Mouse (Mus musculus) forebrain, embryonic 16.5 days (tissue): Measurements from ENCODE around the gene Fbxw5. TPM values are rescaled to one million over a fixed set of nuclear protein-coding genes. Genes with fewer than 3 reads are reported as not detected.

Experiments
- ATAC-seq: fragments of 200-750 bp; cut with Nextera tagmentation; 2 replicates; pipeline ENCODE4 v1.8.0; 2017; ENCODE audit warnings: mild to moderate bottlenecking, moderate library complexity
- H3K27ac ChIP-seq: fragments of 300-500 bp; sonication (generic); 2 replicates; pipeline ENCODE4 v1.5.1; 2014; ENCODE audit warnings: low read length, control low read depth
- H3K27me3 ChIP-seq: fragments of 300-500 bp; sonication (generic); replicated peaks from 2 replicates; pipeline ENCODE4 v1.6.1; 2014; ENCODE audit warnings: low read length; ENCODE audit not compliant: control insufficient read depth, insufficient read depth
- H3K36me3 ChIP-seq: fragments of 300-500 bp; sonication (generic); 2 replicates; pipeline ENCODE4 v1.6.1; 2014; ENCODE audit not compliant: control insufficient read depth, insufficient read depth
- H3K4me1 ChIP-seq: fragments of 300-500 bp; sonication (generic); replicated peaks from 2 replicates; pipeline ENCODE4 v1.6.1; 2014; ENCODE audit warnings: low read length; ENCODE audit not compliant: control insufficient read depth, insufficient read depth
- H3K4me2 ChIP-seq: fragments of 300-500 bp; sonication (generic); 2 replicates; pipeline ENCODE4 v1.6.1; 2014; ENCODE audit warnings: mild to moderate bottlenecking, low read length, control low read depth
- H3K4me3 ChIP-seq: fragments of 300-500 bp; sonication (generic); replicated peaks from 2 replicates; pipeline ENCODE4 v1.5.1; 2014; ENCODE audit warnings: mild to moderate bottlenecking, low read length, control low read depth
- H3K9ac ChIP-seq: fragments of 300-500 bp; sonication (generic); replicated peaks from 2 replicates; pipeline ENCODE4 v1.6.1; 2014; ENCODE audit warnings: low read depth, low read length, control low read depth
- H3K9me3 ChIP-seq: fragments of 300-500 bp; sonication (generic); 2 replicates; pipeline ENCODE4 v1.6.1; 2016; ENCODE audit warnings: low read length; ENCODE audit not compliant: control insufficient read depth
- WGBS: fragments of 180-500 bp; shearing (Covaris S2); extraction: QIAGEN DNeasy Blood & Tissue Kit; methylation state at CpG from one replicate; pipeline ENCODE4 v1.1.7; 2014; 5-methylcytosine and 5-hydroxymethylcytosine counted together
- polyA plus RNA-seq: library from polyadenylated mRNA; unstranded; fragments of >200 nt; fragmentation: Nextera tagmentation; extraction: Ambion mirVana; gene quantifications from 2 replicates; pipeline ENCODE4 v1.2.1, GENCODE M21; 2015

The Fbxw5 gene
- polyA plus RNA-seq, 1 experiment from 2014 or later = 156 TPM

DNA sequence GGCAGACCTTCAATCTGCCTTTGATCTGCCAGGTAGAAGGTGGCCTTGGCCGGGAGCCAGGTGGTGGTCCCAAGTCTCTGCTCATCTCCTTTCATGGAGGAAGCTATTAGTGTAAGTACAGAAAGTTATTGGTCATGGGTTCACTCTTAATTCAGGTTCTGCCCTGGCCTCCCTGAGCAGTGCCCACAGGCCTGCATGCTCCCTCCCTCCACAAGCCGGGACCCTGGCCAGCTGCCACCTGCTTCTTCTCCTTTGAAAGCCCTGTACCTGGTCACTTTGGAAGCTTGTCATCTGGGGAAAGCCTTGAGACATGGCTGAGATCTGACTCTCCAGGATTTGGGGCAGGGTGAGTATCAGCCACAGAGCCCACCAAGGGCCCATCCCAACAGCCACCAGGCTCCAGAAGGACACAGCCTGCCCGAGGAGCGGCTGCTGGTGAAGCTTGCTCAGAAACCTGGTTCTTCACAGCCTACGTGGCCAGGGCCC is 7.0 kb upstream of the Fbxw5 start, which contains the start of gene Lcn12:
Lcn12 (minus strand) TSS at position 436 of the 486 bp plus-strand sequence.
- Histone ChIP-seq H3K4me2 (no peak within 1 kb of the TSS), H3K4me1 (no peaks in the 10 kb centered on the region), H3K4me3 (no peak within 1 kb of the TSS), H3K27ac (no peak within 1 kb of the TSS), H3K36me3 (no peaks in the 10 kb centered on the region), H3K9ac (no peak within 1 kb of the TSS), H3K27me3 (no peaks in the 10 kb centered on the region), H3K9me3 (no peaks in the 10 kb centered on the region)
- 87% methylated on average over 5 of the region's 5 CpGs for WGBS
- no peak for ATAC-seq

DNA sequence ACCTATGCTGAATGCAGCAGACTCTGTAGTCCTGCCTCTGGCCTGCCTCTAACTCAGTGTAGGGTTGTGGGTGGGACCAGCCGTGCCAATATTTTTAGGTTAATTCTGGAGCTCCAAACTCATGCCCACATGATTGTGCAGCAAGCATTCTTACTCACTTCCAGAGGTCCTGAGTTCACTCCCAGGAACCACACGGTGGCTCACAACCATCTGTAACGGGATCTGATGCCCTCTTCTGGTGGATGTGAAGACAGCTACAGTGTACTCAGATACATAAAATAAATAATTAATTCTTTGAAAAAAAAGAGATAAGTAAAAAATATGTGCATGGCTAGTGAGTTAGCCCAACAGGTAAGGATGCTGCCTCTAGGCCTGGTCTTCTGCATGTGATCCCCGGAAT is 4.1 kb upstream of the Fbxw5 start:
- Histone ChIP-seq H3K4me3 (no peak overlapping the region), H3K4me2 (no peak overlapping the region), H3K27ac (no peak overlapping the region), H3K27me3 (no peaks in the 10 kb centered on the region), H3K9ac (no peak overlapping the region), H3K9me3 (no peaks in the 10 kb centered on the region), H3K36me3 (no peaks in the 10 kb centered on the region), H3K4me1 (peaks cover 6% of the 10 kb centered on the region)
- whole genome bisulfite sequencing = 45% methylated on average over 4 of the region's 4 CpGs
- ATAC-seq = no peak

DNA sequence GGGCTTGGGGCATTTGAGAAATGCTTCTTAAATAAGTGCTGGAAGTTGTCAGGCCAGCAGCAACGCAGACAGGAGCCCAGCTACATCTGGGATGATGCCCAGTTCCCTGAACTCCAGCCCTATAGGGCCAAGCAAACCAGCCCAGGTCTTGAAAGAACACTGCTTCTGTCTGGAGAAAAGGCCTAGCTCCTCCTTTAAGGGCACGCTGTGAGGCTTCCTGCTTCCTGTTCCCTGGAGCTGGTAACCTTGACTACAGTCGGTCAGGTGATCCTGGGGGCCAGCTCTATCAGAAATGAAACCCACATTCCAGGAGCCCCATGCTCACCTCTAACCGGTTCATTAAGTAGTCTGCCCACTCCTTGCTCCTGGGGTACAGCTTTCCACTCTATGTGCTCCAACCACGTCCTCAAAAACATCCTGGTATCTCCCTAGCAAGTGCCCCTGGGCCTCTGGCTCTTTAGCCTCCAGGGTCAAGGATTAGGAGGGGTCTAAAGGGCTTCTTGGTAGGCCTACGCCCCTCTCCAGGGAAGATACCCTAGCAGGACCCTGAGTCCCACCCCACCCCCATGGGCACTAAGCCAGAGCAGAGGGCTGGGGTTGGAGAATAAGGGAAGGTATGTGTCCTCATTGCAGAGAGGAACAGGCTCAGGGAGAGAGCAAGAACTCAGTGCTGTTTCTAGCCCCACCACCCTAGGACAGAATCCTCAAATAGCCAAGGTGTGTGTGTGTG is 2.5 kb upstream of the Fbxw5 start:
- H3K27ac ChIP-seq = no peak overlapping the region
- no peaks in the 10 kb centered on the region for H3K9me3 ChIP-seq
- no peak overlapping the region for H3K4me3 ChIP-seq
- no peak for ATAC-seq
- peaks cover 13% of the 10 kb centered on the region for H3K4me1 ChIP-seq
- no peaks in the 10 kb centered on the region for H3K27me3 ChIP-seq
- 65% methylated on average over 6 of the region's 6 CpGs for WGBS
- H3K4me2 ChIP-seq = no peak overlapping the region
- H3K36me3 ChIP-seq = no peaks in the 10 kb centered on the region
- H3K9ac ChIP-seq = no peak overlapping the region

DNA sequence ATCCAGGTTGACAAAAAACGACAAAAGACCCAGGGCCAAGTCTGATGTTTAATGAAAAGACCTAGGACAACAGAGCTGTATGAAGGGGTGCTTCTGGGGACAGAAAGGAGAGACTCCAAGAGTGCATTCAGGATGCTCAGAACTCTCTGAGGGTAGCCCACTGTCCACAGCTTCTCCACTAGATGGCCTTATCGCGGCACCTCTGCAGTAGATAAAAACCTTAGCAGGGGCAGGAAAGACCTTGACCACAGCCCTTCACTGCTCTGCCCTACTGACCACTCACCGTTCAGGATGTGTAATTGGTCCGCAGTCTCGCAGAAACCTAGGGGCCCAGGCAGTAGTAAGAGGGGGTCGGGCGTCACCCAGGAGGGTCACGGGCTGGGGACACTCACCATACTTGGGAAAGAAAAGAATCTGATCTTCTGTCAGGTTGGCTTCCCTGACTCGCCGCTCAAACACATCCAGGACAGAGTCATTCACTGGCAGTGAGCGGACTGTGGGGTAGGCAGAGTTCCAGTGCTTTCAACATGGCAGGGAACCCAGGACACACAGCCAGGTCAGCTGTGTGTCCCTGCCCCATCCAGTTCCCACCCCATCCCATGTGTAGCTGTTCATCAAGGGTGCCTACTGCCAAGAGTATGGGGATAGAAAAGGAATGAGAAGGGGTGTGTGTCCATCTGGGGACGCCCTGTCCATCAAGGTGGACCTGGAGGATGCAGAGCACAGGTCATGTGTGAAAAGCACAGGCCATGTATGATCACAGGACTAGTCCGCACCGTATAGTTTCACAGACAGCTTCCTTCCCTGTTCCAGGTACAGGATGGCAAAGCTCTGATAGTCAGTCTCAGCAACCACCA is 1.7 kb upstream of the Fbxw5 start:
- ATAC-seq = no peak
- Histone ChIP-seq H3K4me2 (no peak overlapping the region), H3K9me3 (no peaks in the 10 kb centered on the region), H3K27ac (no peak overlapping the region), H3K27me3 (no peaks in the 10 kb centered on the region), H3K36me3 (peaks cover 2% of the 10 kb centered on the region; the same call in 1 of the 2 replicates), H3K4me3 (no peak overlapping the region), H3K4me1 (peaks cover 13% of the 10 kb centered on the region), H3K9ac (no peak overlapping the region)
- 71% methylated on average over 15 of the region's 15 CpGs for WGBS

DNA sequence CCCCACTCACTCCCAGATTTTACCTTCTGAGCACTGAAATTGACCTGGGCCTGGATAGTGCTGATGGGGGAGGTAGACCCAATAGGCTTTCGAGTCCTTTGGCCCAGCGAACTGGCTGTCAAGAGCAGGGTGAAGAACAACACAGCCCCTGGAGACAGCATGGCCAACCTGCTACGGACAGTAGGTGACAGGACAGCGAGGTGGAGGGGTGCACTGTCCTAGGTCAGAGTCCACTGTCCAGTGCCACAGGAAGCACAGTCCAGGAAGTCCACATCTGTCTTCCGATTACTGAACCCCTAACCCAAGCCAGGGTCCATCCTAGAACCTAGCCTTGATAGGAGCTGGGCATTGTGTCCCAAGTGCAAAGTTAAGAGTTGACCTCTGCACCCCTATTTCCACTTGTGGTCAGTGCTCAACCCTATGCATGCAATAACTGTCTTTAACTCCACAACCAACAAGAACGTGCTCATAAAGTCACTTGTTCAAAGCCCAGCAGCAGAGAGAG is 427 bp upstream of the Fbxw5 start:
- Histone ChIP-seq H3K4me2 (peak overlapping the region; percentile 68), H3K27me3 (no peaks in the 10 kb centered on the region), H3K27ac (no peak overlapping the region), H3K9me3 (no peaks in the 10 kb centered on the region), H3K4me1 (peaks cover 13% of the 10 kb centered on the region), H3K4me3 (peak overlapping the region; percentile 85), H3K9ac (peak overlapping the region; percentile 59), H3K36me3 (peaks cover 15% of the 10 kb centered on the region)
- ATAC-seq = peak; percentile 27
- WGBS = 65% methylated on average over 6 of the region's 6 CpGs

DNA sequence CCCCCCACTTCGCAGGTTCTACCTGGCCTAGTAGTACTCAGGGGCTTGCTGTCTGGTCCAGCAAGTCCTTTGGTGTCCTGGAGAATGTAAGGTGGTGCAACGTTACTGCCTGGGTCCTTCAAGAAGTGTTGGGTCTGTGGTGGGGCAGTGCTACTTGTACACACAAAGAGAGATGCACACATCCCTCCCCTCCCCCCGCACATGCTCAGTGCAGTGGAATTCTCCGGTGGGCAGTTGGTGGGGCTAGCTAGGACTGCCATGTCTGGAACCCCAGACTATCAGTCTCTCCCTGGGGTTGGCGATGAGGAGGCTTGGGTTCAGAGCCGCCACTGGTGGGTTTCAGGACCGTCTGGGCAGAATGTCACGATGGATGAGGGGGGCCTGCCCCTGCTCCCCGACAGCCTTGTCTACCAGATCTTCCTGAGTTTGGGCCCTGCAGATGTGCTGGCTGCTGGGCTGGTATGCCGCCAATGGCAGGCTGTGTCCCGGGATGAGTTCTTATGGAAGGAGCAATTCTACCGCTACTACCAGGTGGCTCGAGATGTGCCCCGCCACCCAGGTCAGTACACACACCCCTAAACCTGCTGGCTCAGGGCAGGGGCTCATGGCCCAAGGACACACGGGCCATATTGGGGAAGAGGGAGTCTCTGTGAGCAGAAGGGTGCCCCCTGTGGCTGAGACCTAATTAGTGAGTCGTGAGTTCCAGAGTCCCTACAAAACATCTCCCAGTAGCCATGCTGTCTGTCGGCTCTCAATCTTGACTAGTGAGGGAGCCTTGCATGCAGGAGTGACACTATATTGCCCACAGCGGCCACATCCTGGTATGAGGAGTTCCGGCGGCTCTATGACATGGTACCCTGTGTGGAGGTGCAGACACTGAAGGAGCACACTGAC is 1.3 kb downstream of the Fbxw5 start, which contains the start of gene C8g:
C8g (minus strand) TSS at position 127 of the 894 bp plus-strand sequence.
- Histone ChIP-seq H3K36me3 (peaks cover 15% of the 10 kb centered on the region), H3K4me1 (peaks cover 13% of the 10 kb centered on the region), H3K4me2 (peak within 1 kb of the TSS; percentile 99), H3K27me3 (no peaks in the 10 kb centered on the region), H3K4me3 (peak within 1 kb of the TSS; percentile 85), H3K27ac (peak within 1 kb of the TSS; percentile 37), H3K9me3 (no peaks in the 10 kb centered on the region), H3K9ac (peak within 1 kb of the TSS; percentile 93)
- no peak for ATAC-seq
- WGBS = 75% methylated on average over 20 of the region's 20 CpGs

GRCm38 (mm10) chr2:25502726-25503125 is 2.2 kb downstream of the Fbxw5 start:
- Histone ChIP-seq H3K36me3 (peaks cover 15% of the 10 kb centered on the region), H3K9ac (no peak overlapping the region), H3K4me3 (no peak overlapping the region), H3K4me2 (no peak overlapping the region), H3K27ac (no peak overlapping the region), H3K27me3 (no peaks in the 10 kb centered on the region), H3K4me1 (peaks cover 13% of the 10 kb centered on the region), H3K9me3 (no peaks in the 10 kb centered on the region)
- no peak for ATAC-seq
- 89% methylated on average over 3 of the region's 3 CpGs for WGBS

- H3K9ac ChIP-seq = no peak overlapping the region
- peaks cover 15% of the 10 kb centered on the region for H3K36me3 ChIP-seq
- no peak overlapping the region for H3K4me3 ChIP-seq
- H3K9me3 ChIP-seq = no peaks in the 10 kb centered on the region
- peaks cover 13% of the 10 kb centered on the region for H3K4me1 ChIP-seq
- H3K27ac ChIP-seq = no peak overlapping the region
- WGBS = 89% methylated on average over 19 of the region's 19 CpGs
- ATAC-seq = no peak
- no peak overlapping the region for H3K4me2 ChIP-seq
- H3K27me3 ChIP-seq = no peaks in the 10 kb centered on the region
These were observed 4.0 kb downstream of the Fbxw5 start for GRCm38 (mm10) chr2:25504538-25504937.
